Mouse (Mus musculus) R1 (cell line): ENCODE measurements around the gene Vwa5b1.

Source experiments
- DNase-seq: peaks from one replicate; pipeline ENCODE4 v3.0.0-alpha.2; 2018; ENCODE audit warnings: low read depth, low spot score

Vwa5b1 gene

GRCm38 (mm10) chr4:138576661-138577060, 59.0 kb downstream of the Vwa5b1 start:
- DNase-seq: no peak

GRCm38 (mm10) chr4:138574800-138575606, 60.7 kb downstream of the Vwa5b1 start:
- no peak for DNase-seq

- no peak for DNase-seq
Measured at GRCm38 (mm10) chr4:138569928-138570327, 65.8 kb downstream of the Vwa5b1 start.

GRCm38 (mm10) chr4:138568275-138568674, 67.4 kb downstream of the Vwa5b1 start:
- DNase-seq: peak; percentile 71

GRCm38 (mm10) chr4:138561986-138562385, 73.7 kb downstream of the Vwa5b1 start:
- peak; percentile 67 for DNase-seq

GRCm38 (mm10) chr4:138555531-138555930, 80.2 kb downstream of the Vwa5b1 start:
- no peak for DNase-seq

- DNase-seq: no peak
Measured at GRCm38 (mm10) chr4:138554934-138555333, 80.8 kb downstream of the Vwa5b1 start.

- no peak for DNase-seq
Measured at GRCm38 (mm10) chr4:138554302-138554701, 81.4 kb downstream of the Vwa5b1 start.

GRCm38 (mm10) chr4:138553516-138553933, 82.2 kb downstream of the Vwa5b1 start:
- DNase-seq: no peak

GRCm38 (mm10) chr4:138553116-138553515, 82.6 kb downstream of the Vwa5b1 start:
- DNase-seq: no peak

GRCm38 (mm10) chr4:138551601-138552000, 84.1 kb downstream of the Vwa5b1 start:
- DNase-seq: no peak

GRCm38 (mm10) chr4:138550557-138550956, 85.1 kb downstream of the Vwa5b1 start:
- DNase-seq: peak; percentile 31

- no peak for DNase-seq
Measured at GRCm38 (mm10) chr4:138548960-138549359, 86.7 kb downstream of the Vwa5b1 start.

GRCm38 (mm10) chr4:138548124-138548561, 87.5 kb downstream of the Vwa5b1 start:
- peak; percentile 41 for DNase-seq

- DNase-seq: peak; percentile 87
Measured at GRCm38 (mm10) chr4:138547556-138547955, 88.1 kb downstream of the Vwa5b1 start.

GRCm38 (mm10) chr4:138547041-138547440, 88.6 kb downstream of the Vwa5b1 start:
- DNase-seq: peak; percentile 84

- no peak for DNase-seq
Measured at GRCm38 (mm10) chr4:138546241-138546640, 89.4 kb downstream of the Vwa5b1 start.

GRCm38 (mm10) chr4:138543177-138543576, 92.5 kb downstream of the Vwa5b1 start:
- no peak for DNase-seq

- DNase-seq: no peak
Measured at GRCm38 (mm10) chr4:138538084-138538449, 97.6 kb downstream of the Vwa5b1 start.

- DNase-seq: peak; percentile 75
Measured at GRCm38 (mm10) chr4:138537210-138538083, 98.2 kb downstream of the Vwa5b1 start.

GRCm38 (mm10) chr4:138535610-138536009, 100.1 kb downstream of the Vwa5b1 start:
- no peak for DNase-seq

GRCm38 (mm10) chr4:138533877-138534276, 101.8 kb downstream of the Vwa5b1 start:
- DNase-seq: peak; percentile 58
